Mouse (Mus musculus) ES-Bruce4 (cell line): Measurements from ENCODE around the gene Slc2a10.

Experiments used
- CTCF ChIP-seq: IDR thresholded peaks from one replicate; pipeline ENCODE4 v1.8.1; 2011; ENCODE audit warnings: low read depth, low read length
- EP300 ChIP-seq: IDR thresholded peaks from 2 replicates; pipeline ENCODE4 v1.6.1; 2011; ENCODE audit warnings: low read depth, low read length; ENCODE audit not compliant: insufficient read depth
- POLR2A ChIP-seq: IDR thresholded peaks from one replicate; pipeline ENCODE4 v1.8.1; 2011; ENCODE audit warnings: low read length; ENCODE audit not compliant: insufficient read depth

GRCm38 (mm10) chr2:165543670-165544016 lies 40.1 kb downstream of the Slc2a10 start:
- TF ChIP-seq CTCF (no peak), POLR2A (no peak), EP300 (no peak)
